Mouse (Mus musculus): ENCODE results near the gene Pnkd.

DNA sequence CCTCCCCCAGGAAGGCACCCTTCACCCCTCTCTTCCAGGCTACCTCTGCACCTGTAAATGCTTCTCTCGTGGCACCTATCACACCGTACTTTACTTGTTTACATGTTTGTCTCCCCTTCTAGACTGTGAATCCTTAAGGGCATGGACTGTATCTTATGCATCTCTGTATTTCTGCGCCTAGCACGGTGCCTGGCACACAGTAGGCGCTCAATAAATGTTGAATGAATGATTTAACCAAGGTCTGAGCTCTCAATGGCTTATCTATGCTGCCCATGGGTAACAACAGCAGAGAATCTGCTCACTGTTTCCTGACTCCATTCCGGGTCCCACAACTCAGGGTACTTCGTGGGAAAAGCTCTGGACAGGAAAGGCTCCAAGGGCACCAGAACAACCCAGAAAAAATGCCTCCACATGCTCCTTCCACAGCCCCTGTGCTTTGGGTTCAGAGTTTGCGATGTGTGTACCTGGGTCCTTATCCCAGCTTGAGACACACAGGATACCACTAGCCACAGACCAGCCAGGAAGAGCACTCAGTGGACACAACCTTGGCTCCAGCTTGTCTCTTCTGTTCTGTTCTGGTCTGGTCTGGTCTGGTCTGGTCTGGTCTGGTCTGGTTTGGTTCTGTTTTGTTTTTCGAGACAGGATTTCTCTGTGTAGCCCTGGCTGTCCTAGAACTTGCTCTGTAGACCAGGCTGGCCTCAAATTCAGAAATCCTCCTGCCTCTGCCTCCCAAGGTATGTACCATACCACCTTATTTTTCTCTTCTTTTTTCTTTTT is 68.9 kb downstream of the Pnkd start:
- TF ChIP-seq POLR2A (IDR thresholded peaks at IDR 0.05; ENCODE audit: borderline replicate concordance, extremely low read depth, low read depth, low read length) (no peak), CTCF (IDR thresholded peaks at IDR 0.05; ENCODE audit: insufficient read depth, low read length) (no peak)
